Mouse (Mus musculus) ES-E14 (cell line): ENCODE measurements at regions not wholly inside any gene's neighbourhood (a gene's known extent, or its start where the extent isn't known, plus 50 kb on each side); places are given as distances from the start of the nearest gene placed in this dataset.

Source experiments
- CHD2 ChIP-seq: IDR thresholded peaks from 2 replicates; pipeline ENCODE4 v1.6.1; 2014; ENCODE audit warnings: mild to moderate bottlenecking, low read depth, low read length, inconsistent platforms
- HCFC1 ChIP-seq: IDR thresholded peaks from 2 replicates; pipeline ENCODE4 v1.6.1; 2012; ENCODE audit warnings: low read length, inconsistent platforms, borderline replicate concordance; ENCODE audit not compliant: insufficient read depth
- MAFK ChIP-seq: IDR thresholded peaks from 2 replicates; pipeline ENCODE4 v1.6.1; 2014; ENCODE audit warnings: mild to moderate bottlenecking, low read depth, low read length, inconsistent platforms; ENCODE audit not compliant: insufficient read depth
- ZC3H11A ChIP-seq: IDR thresholded peaks from 2 replicates; pipeline ENCODE4 v1.6.1; 2012; ENCODE audit warnings: low read depth, mild to moderate bottlenecking, inconsistent platforms, low read length, borderline replicate concordance
- ZNF384 ChIP-seq: IDR thresholded peaks from 2 replicates; pipeline ENCODE4 v1.6.1; 2012; ENCODE audit warnings: low read depth, low read length, inconsistent platforms

GRCm38 (mm10) chr1:50795264-50795663, 105.2 kb upstream of the Tmeff2 start:
- TF ChIP-seq HCFC1: no peak
- no peak for TF ChIP-seq CHD2
- no peak for TF ChIP-seq ZC3H11A
- no peak for TF ChIP-seq MAFK
- TF ChIP-seq ZNF384: no peak
